Comparison of ENCODE assay signal across 8 mouse cellular contexts in genomic region chr5:62706900-62707299, GRCm38 (mm10). TPM values are rescaled to one million over a fixed set of nuclear protein-coding genes. Genes with fewer than 3 reads are reported as not detected.
DNase-seq lines count a peak whose midpoint lies in the region; ATAC-seq and TF ChIP-seq lines count a peak whose summit lies in the region.

No protein-coding gene starts in this region.

- H3K27ac ChIP-seq in kidney, adult 2 months (ENCODE audit: insufficient read depth, low read depth, low read length) = no peak overlapping the region
- H3K27ac ChIP-seq in forebrain, embryonic 16.5 days (ENCODE audit: low read length) = no peak overlapping the region
- no peak overlapping the region for H3K27ac ChIP-seq in midbrain, embryonic 15.5 days

- no peak overlapping the region for H3K4me3 ChIP-seq in kidney, adult 2 months (ENCODE audit: insufficient read depth, low read depth, low read length)
- H3K4me3 ChIP-seq in forebrain, embryonic 16.5 days (replicated peaks; ENCODE audit: low read length) = no peak overlapping the region
- H3K4me3 ChIP-seq in midbrain, embryonic 15.5 days = no peak overlapping the region

- H3K9me3 ChIP-seq in forebrain, embryonic 16.5 days (ENCODE audit: control insufficient read depth, low read length) = no peaks in the 10 kb centered on the region
- no peaks in the 10 kb centered on the region for H3K9me3 ChIP-seq in midbrain, embryonic 15.5 days

- H3K9ac ChIP-seq in forebrain, embryonic 16.5 days (replicated peaks; ENCODE audit: low read depth, low read length) = no peak overlapping the region; the same call in 1 of the 2 replicates
- no peak overlapping the region for H3K9ac ChIP-seq in midbrain, embryonic 15.5 days

- no peak for TF ChIP-seq POLR2A in kidney, adult 2 months (IDR thresholded peaks at IDR 0.05; ENCODE audit: low read depth, low read length)

- peak; percentile 26 for DNase-seq in kidney, adult 2 months
- no peak for DNase-seq in kidney, adult 18-20 months
- peak; percentile 76 for DNase-seq in layer of hippocampus, adult 9-11 months
- DNase-seq in thymus, adult 18-20 months = no peak
- DNase-seq in c-Kit-positive CD71-positive TER-119-positive erythroid progenitor cells, embryonic 14.5 days (ENCODE audit: low spot score) = no peak

- 0 out of 2 replicates have a peak, but pooled peaks cover 1% of the 10 kb centered on the region for H3K36me3 ChIP-seq in kidney, adult 2 months (ENCODE audit: control insufficient read depth, insufficient read depth, low read length)
- H3K36me3 ChIP-seq in forebrain, embryonic 16.5 days (ENCODE audit: control insufficient read depth, insufficient read depth) = no peaks in the 10 kb centered on the region
- H3K36me3 ChIP-seq in midbrain, embryonic 15.5 days (replicated peaks) = no peaks in the 10 kb centered on the region

- no peak overlapping the region for H3K4me2 ChIP-seq in forebrain, embryonic 16.5 days (ENCODE audit: low read length)
- H3K4me2 ChIP-seq in midbrain, embryonic 15.5 days = no peak overlapping the region

- ATAC-seq in cerebellum, adult (ENCODE audit: insufficient number of reproducible peaks, low FRiP score, low TSS enrichment) = peak; percentile 87
- peak; percentile 96 for ATAC-seq in forebrain, embryonic 16.5 days
- ATAC-seq in midbrain, embryonic 15.5 days (replicated peaks) = peak; percentile 96

- peak; percentile 42 for TF ChIP-seq CTCF in kidney, adult 2 months (conservative IDR thresholded peaks at IDR 0.05; ENCODE audit: insufficient read depth, insufficient read length, low read depth, low read length)

- whole genome bisulfite sequencing in kidney, adult 2 months = 48% methylated on average over 7 of the region's 7 CpGs
- 27% methylated on average over 7 of the region's 7 CpGs for WGBS in forebrain, embryonic 16.5 days
- 15% methylated on average over 7 of the region's 7 CpGs for WGBS in midbrain, embryonic 15.5 days

- H3K27me3 ChIP-seq in kidney, adult 2 months (replicated peaks; ENCODE audit: control insufficient read depth, insufficient read depth, low read length) = no peaks in the 10 kb centered on the region
- no peaks in the 10 kb centered on the region for H3K27me3 ChIP-seq in forebrain, embryonic 16.5 days (replicated peaks; ENCODE audit: control insufficient read depth, insufficient read depth, low read length)
- H3K27me3 ChIP-seq in midbrain, embryonic 15.5 days (replicated peaks) = no peaks in the 10 kb centered on the region

- H3K4me1 ChIP-seq in kidney, adult 2 months (ENCODE audit: control insufficient read depth, insufficient read depth, low read length) = no peaks in the 10 kb centered on the region; the same call in 1 of the 2 replicates
- no peaks in the 10 kb centered on the region; the same call in 1 of the 2 replicates for H3K4me1 ChIP-seq in forebrain, embryonic 16.5 days (replicated peaks; ENCODE audit: control insufficient read depth, insufficient read depth, low read length)
- no peaks in the 10 kb centered on the region for H3K4me1 ChIP-seq in midbrain, embryonic 15.5 days

RNA-seq across cellular contexts. Expression of gene Arap2, which starts 59.1 kb away (rescaled TPM):
- 5.0 and 6.6 TPM in 2 replicates for polyA plus RNA-seq in kidney, adult 2 months (2012; rRNA removed)
- 3.3 and 6.5 TPM in 2 replicates for polyA plus RNA-seq in forebrain, embryonic 16.5 days (2015; fragmentation: Nextera tagmentation; extraction: Ambion mirVana)
- polyA plus RNA-seq in midbrain, embryonic 15.5 days (2015; fragmentation: Nextera tagmentation; extraction: Ambion mirVana) = 4.3 and 6.5 TPM in 2 replicates

Comparison
In these comparisons a context has a peak if more than half of its experiments do, and no peak if none do; other contexts are left out.
1. DNase-seq: peak in kidney, adult 2 months (single experiment) and layer of hippocampus, adult 9-11 months (single experiment); none in kidney, adult 18-20 months (single experiment), thymus, adult 18-20 months (0 of 2) and c-Kit-positive CD71-positive TER-119-positive erythroid progenitor cells, embryonic 14.5 days (single experiment).
2. Peak in every context shown above with its lines, with median percentiles within 50 percentile points of each other: ATAC-seq.